Mouse (Mus musculus): ENCODE measurements around the gene Dzank1.

GRCm38 (mm10) chr2:144526981-144527820 lies at the start of gene Dzank1, which contains the start of gene Polr3f:
- TF ChIP-seq MAFK (IDR thresholded peaks at IDR 0.05; ENCODE audit: insufficient read depth, low read depth, low read length) (no peak), CHD2 (IDR thresholded peaks at IDR 0.05; ENCODE audit: low read depth, low read length) (no peak)

Measured in ES-E14 (cell line).